Mouse (Mus musculus) olfactory bulb, adult 2 months (tissue): ENCODE measurements at regions not wholly inside any gene's neighbourhood (a gene's known extent, or its start where the extent isn't known, plus 50 kb on each side); places are given as distances from the start of the nearest gene placed in this dataset.

Experiments
- CTCF ChIP-seq: fragments of 200-500 bp; IDR thresholded peaks from 2 replicates; pipeline ENCODE4 v1.5.1; 2012; ENCODE audit warnings: low read depth, mild to moderate bottlenecking, low read length, moderate library complexity; ENCODE audit not compliant: insufficient read depth
- POLR2A ChIP-seq: fragments of 200-500 bp; IDR thresholded peaks from 2 replicates; pipeline ENCODE4 v1.6.1; 2012; ENCODE audit warnings: mild to moderate bottlenecking, low read depth, low read length, moderate library complexity; ENCODE audit not compliant: insufficient read depth

DNA sequence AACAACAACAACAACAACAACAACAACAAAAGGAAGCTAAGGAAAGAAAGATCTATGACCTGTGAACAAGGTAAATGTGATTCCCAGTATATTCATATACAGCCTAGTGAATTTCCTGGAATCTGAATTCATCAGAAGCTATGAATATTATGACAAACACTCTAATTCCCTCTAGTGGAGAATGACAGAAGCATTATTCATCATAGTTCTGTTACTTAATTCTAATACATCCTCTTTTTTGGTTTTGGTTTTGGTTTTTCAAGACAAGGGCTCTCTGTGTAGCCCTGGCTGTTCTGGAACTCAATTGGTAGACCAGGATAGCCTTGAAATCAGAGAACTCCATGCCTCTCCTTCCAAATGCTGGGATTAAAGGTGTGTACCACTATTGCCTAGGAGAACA lies 106.6 kb upstream of the Kcnab1 start:
- no peak for TF ChIP-seq CTCF
- no peak for TF ChIP-seq POLR2A
